Mouse (Mus musculus): ENCODE results near the gene Gm10663.

DNA sequence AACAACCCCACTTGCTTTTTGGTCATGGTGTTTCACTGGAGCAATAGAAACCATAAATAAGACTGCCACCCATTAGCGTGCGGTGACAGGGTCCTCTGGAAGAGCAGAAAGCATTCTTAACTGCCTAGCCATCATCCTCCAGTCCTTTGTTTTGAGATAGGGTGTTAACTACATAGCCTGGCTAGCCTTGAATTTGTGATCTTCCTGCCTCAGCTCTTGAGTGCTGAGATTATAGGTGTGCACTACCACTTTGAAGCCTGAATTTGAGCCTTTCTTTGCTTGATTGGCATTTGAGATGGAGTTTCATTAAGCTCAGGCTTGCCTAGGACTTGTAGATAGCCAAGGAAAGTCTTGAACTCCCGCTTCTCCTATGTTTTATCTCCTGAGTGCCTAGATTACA is 21.3 kb upstream of the Gm10663 start:
- TF ChIP-seq CTCF (IDR thresholded peaks at IDR 0.05; ENCODE audit: borderline replicate concordance, extremely low read depth, insufficient read depth, insufficient read length) (no peak), POLR2A (IDR thresholded peaks at IDR 0.05; ENCODE audit: borderline replicate concordance, extremely low read depth, insufficient read depth, insufficient read length, poor library complexity, severe bottlenecking) (no peak)

Measured in brain, embryonic 14.5 days (tissue).